Comparison of ENCODE assay signal across 7 mouse cellular contexts in the genomic region with DNA sequence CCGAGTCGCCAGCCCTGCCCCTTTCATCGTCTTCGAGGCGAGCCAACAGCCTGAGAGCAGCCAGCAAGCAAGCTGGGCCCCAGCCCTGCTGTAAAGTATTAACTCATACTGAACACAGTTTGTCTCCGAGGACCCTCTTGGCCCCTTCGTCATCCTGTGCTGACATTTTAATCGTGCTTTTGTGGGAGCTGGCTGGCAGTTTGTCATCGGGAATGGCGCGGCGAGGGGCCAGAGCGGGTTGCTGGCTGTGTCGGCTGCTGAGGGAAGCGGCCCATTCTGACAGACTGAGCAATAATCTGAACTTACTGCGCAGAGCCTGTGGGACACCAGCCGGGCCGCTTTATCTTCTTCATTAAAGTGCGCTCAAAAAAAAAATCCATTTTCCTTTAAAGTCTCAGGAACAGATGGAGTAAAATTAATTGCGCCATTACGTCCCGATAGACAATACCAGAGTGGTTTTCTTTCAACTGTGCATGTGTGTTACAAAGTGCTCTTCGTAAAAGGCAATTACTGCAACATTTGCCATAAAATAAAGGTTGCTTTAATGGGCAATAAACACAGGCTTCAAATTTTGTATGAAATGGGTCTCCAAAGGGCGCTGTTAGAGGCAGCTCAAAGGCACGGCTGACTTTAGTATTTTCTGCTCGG.
DNase-seq lines count a peak whose midpoint lies in the region; ATAC-seq and TF ChIP-seq lines count a peak whose summit lies in the region.

No protein-coding gene starts in this region.

- no peak for TF ChIP-seq CTCF in lung, embryonic 14.5 days (IDR thresholded peaks at IDR 0.05; ENCODE audit: low read depth)
- no peak for TF ChIP-seq CTCF in lung, postnatal 0 days (IDR thresholded peaks at IDR 0.05)

- peak; percentile 63 for DNase-seq in lung, embryonic 14.5 days
- DNase-seq in lung, postnatal 0 days (ENCODE audit: low spot score): no peak
- DNase-seq in gastrocnemius, postnatal 4 days (ENCODE audit: low spot score in 2 of 2): peak; percentile 31 to 43
- no peak for DNase-seq in thymus, adult 18-20 months
- DNase-seq in thymus, postnatal 25 days: no peak

- ATAC-seq in lung, embryonic 14.5 days (ENCODE audit: insufficient read depth): peak; percentile 62; the same call in 1 of the 2 replicates
- ATAC-seq in lung, postnatal 0 days: no peak
- ATAC-seq in intestine, embryonic 16.5 days: peak; percentile 39; the same call in 1 of the 2 replicates
- ATAC-seq in stomach, embryonic 16.5 days (ENCODE audit: insufficient read depth, low FRiP score): peak; percentile 35; the same call in 1 of the 2 replicates

- no peak overlapping the region for H3K27ac ChIP-seq in lung, embryonic 14.5 days (ENCODE audit: low read depth)
- H3K27ac ChIP-seq in lung, postnatal 0 days (ENCODE audit: low read length): no peak overlapping the region
- H3K27ac ChIP-seq in intestine, embryonic 16.5 days (ENCODE audit: low read length): no peak overlapping the region
- H3K27ac ChIP-seq in stomach, embryonic 16.5 days (ENCODE audit: low read length): no peak overlapping the region

- no peaks in the 10 kb centered on the region for H3K27me3 ChIP-seq in lung, embryonic 14.5 days (ENCODE audit: insufficient read depth, low read length)
- H3K27me3 ChIP-seq in lung, postnatal 0 days (replicated peaks; ENCODE audit: insufficient read depth, low read length): no peaks in the 10 kb centered on the region; the same call in 1 of the 2 replicates
- no peaks in the 10 kb centered on the region for H3K27me3 ChIP-seq in intestine, embryonic 16.5 days (replicated peaks; ENCODE audit: control insufficient read depth, insufficient read depth, low read length)
- H3K27me3 ChIP-seq in stomach, embryonic 16.5 days (ENCODE audit: control insufficient read depth, insufficient read depth, low read length): no peaks in the 10 kb centered on the region

- no peaks in the 10 kb centered on the region for H3K9me3 ChIP-seq in lung, embryonic 14.5 days (ENCODE audit: low read depth, low read length)
- H3K9me3 ChIP-seq in lung, postnatal 0 days (ENCODE audit: low read length): no peaks in the 10 kb centered on the region
- no peaks in the 10 kb centered on the region for H3K9me3 ChIP-seq in intestine, embryonic 16.5 days (ENCODE audit: control insufficient read depth, low read length)
- H3K9me3 ChIP-seq in stomach, embryonic 16.5 days (replicated peaks; ENCODE audit: control insufficient read depth, low read length): no peaks in the 10 kb centered on the region

- no peaks in the 10 kb centered on the region for H3K4me1 ChIP-seq in lung, embryonic 14.5 days (ENCODE audit: insufficient read depth)
- no peaks in the 10 kb centered on the region for H3K4me1 ChIP-seq in lung, postnatal 0 days (ENCODE audit: insufficient read depth, low read depth, low read length)
- peaks cover 14% of the 10 kb centered on the region for H3K4me1 ChIP-seq in intestine, embryonic 16.5 days (ENCODE audit: control insufficient read depth, insufficient read depth, low read length)
- H3K4me1 ChIP-seq in stomach, embryonic 16.5 days (ENCODE audit: control insufficient read depth, insufficient read depth, low read length): peaks cover 13% of the 10 kb centered on the region

- no peak for TF ChIP-seq EP300 in lung, postnatal 0 days (IDR thresholded peaks at IDR 0.05)

- WGBS in lung, embryonic 14.5 days: 34% methylated on average over 26 of the region's 26 CpGs
- WGBS in lung, postnatal 0 days: 48% methylated on average over 26 of the region's 26 CpGs
- 27% methylated on average over 26 of the region's 26 CpGs for WGBS in intestine, embryonic 16.5 days
- WGBS in stomach, embryonic 16.5 days: 27% methylated on average over 26 of the region's 26 CpGs

- peak overlapping the region; percentile 40 for H3K4me2 ChIP-seq in lung, embryonic 14.5 days
- no peak overlapping the region for H3K4me2 ChIP-seq in lung, postnatal 0 days (replicated peaks; ENCODE audit: low read depth, low read length)
- H3K4me2 ChIP-seq in intestine, embryonic 16.5 days (ENCODE audit: low read depth, low read length): peak overlapping the region; percentile 37
- H3K4me2 ChIP-seq in stomach, embryonic 16.5 days (ENCODE audit: low read depth, low read length): peak overlapping the region; percentile 25

- no peak overlapping the region for H3K9ac ChIP-seq in lung, embryonic 14.5 days
- H3K9ac ChIP-seq in lung, postnatal 0 days (replicated peaks; ENCODE audit: low read depth): no peak overlapping the region
- no peak overlapping the region for H3K9ac ChIP-seq in intestine, embryonic 16.5 days (ENCODE audit: low read depth, low read length)
- peak overlapping the region; percentile 38; the same call in 1 of the 2 replicates for H3K9ac ChIP-seq in stomach, embryonic 16.5 days (ENCODE audit: low read length)

- H3K36me3 ChIP-seq in lung, embryonic 14.5 days (ENCODE audit: insufficient read depth): no peaks in the 10 kb centered on the region
- no peaks in the 10 kb centered on the region for H3K36me3 ChIP-seq in lung, postnatal 0 days (ENCODE audit: insufficient read depth, low read length)
- no peaks in the 10 kb centered on the region; the same call in 1 of the 2 replicates for H3K36me3 ChIP-seq in intestine, embryonic 16.5 days (ENCODE audit: control insufficient read depth, insufficient read depth, low read length)
- no peaks in the 10 kb centered on the region for H3K36me3 ChIP-seq in stomach, embryonic 16.5 days (ENCODE audit: control insufficient read depth, insufficient read depth, low read length)

- no peak overlapping the region for H3K4me3 ChIP-seq in lung, embryonic 14.5 days (ENCODE audit: low read depth, low read length)
- no peak overlapping the region for H3K4me3 ChIP-seq in lung, postnatal 0 days (ENCODE audit: low read depth, low read length)
- H3K4me3 ChIP-seq in intestine, embryonic 16.5 days (ENCODE audit: low read length): no peak overlapping the region
- no peak overlapping the region for H3K4me3 ChIP-seq in stomach, embryonic 16.5 days (replicated peaks; ENCODE audit: low read length)

Comparison
In these comparisons a context has a peak if more than half of its experiments do, and no peak if none do; other contexts are left out.
1. DNase-seq: peak in lung, embryonic 14.5 days (single experiment) and gastrocnemius, postnatal 4 days (2 of 2); none in lung, postnatal 0 days (single experiment), thymus, adult 18-20 months (0 of 2) and thymus, postnatal 25 days (single experiment).